Comparison of ENCODE assay signal across 17 mouse cellular contexts in genomic region chr8:89303326-89303725, GRCm38 (mm10).
"Had no signal": no experiment of that assay in that cellular context is flagged by ENCODE, and none has a peak within 500 bp of the region (broad histone marks: within the 10 kb centered on the region; RNA-seq: fewer than 3 reads in every experiment).

No protein-coding gene starts in this region.

- H3K27me3 ChIP-seq: liver, embryonic 13.5 days; liver, embryonic 15.5 days; lung, embryonic 15.5 days; megakaryocyte, embryonic 14.5 days; neural tube, embryonic 12.5 days; stomach, embryonic 15.5 days had no signal

- H3K4me3 ChIP-seq: liver, embryonic 13.5 days; liver, embryonic 15.5 days; lung, embryonic 15.5 days; megakaryocyte, embryonic 14.5 days; midbrain, embryonic 12.5 days; neural tube, embryonic 12.5 days; stomach, embryonic 15.5 days had no signal

- H3K9me3 ChIP-seq: liver, embryonic 13.5 days; liver, embryonic 15.5 days; lung, embryonic 15.5 days; midbrain, embryonic 12.5 days; neural tube, embryonic 12.5 days; stomach, embryonic 15.5 days had no signal

- H3K9ac ChIP-seq: liver, embryonic 13.5 days; liver, embryonic 15.5 days; liver, postnatal 0 days; lung, embryonic 15.5 days; midbrain, embryonic 12.5 days; neural tube, embryonic 12.5 days; stomach, embryonic 15.5 days had no signal

- ATAC-seq: liver, postnatal 0 days had no signal

- H3K36me3 ChIP-seq: liver, embryonic 13.5 days; liver, embryonic 15.5 days; lung, embryonic 15.5 days; midbrain, embryonic 12.5 days; neural tube, embryonic 12.5 days; stomach, embryonic 15.5 days had no signal

- DNase-seq: liver; liver, embryonic 13.5 days; liver, postnatal 0 days; lung, postnatal 10 days; midbrain, embryonic 14.5 days; right cerebral cortex, postnatal 14 days; thymus, adult 2 months; thymus, postnatal 25 days; thymus, postnatal 4 days had no signal

- H3K4me2 ChIP-seq: liver, embryonic 13.5 days; liver, embryonic 15.5 days; lung, embryonic 15.5 days; midbrain, embryonic 12.5 days; neural tube, embryonic 12.5 days; stomach, embryonic 15.5 days had no signal

- H3K27ac ChIP-seq: liver, embryonic 13.5 days; liver, embryonic 15.5 days; lung, embryonic 15.5 days; macrophage; midbrain, embryonic 12.5 days; neural tube, embryonic 12.5 days; stomach, embryonic 15.5 days; stomach, postnatal 0 days had no signal

- H3K4me1 ChIP-seq: liver, embryonic 13.5 days; liver, embryonic 15.5 days; lung, embryonic 15.5 days; megakaryocyte, embryonic 14.5 days; stomach, embryonic 15.5 days had no signal
